Mouse (Mus musculus): ENCODE data around the gene Hist1h1b. TPM values are rescaled to one million over a fixed set of nuclear protein-coding genes. Genes with fewer than 3 reads are reported as not detected.
"Not testable (repeated sequence)": the region's sequence is repeated elsewhere in the genome, so short reads cannot be mapped to it uniquely, and the experiment has no call there.

Gene Hist1h1b
- total RNA-seq, 2 experiments from 2014 or later = 8.8 to 12.2 TPM

DNA sequence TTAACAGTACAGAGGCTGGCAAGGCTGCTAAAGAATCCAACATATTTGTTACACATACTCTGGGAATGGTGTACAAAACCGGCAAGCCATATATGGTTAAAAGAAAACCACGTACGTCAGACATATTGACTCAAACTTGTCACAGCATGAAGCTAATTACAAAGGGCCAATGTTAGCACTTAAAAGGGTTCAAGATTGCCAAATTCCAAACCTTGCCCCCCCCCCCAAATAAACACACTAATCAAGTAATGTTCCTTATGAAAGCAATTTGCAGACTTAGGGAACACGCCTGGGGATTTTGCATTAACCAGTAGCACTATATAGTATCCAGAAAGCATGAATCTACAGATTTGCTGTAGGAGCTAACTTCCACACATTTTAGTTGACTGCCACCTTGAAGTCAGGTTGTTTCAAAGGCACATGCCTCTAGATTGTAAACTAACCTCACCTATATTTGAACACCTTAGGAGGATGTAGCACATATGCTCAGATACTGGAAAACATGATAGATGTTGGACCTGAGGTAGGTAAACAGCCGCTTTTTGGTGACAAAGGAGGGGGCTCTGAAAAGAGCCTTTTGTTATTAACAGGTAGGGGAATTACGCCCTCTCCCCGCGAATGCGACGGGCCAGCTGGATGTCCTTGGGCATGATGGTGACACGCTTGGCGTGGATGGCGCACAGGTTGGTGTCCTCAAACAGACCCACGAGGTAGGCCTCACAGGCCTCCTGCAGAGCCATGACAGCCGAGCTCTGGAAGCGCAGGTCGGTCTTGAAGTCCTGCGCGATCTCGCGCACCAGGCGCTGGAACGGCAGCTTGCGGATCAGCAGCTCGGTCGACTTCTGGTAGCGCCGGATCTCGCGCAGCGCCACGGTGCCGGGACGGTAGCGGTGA, 2.2 kb upstream of the Hist1h1b start:
- DNase-seq (ENCODE audit: low spot score in 2 of 2) = not testable (repeated sequence)

DNA sequence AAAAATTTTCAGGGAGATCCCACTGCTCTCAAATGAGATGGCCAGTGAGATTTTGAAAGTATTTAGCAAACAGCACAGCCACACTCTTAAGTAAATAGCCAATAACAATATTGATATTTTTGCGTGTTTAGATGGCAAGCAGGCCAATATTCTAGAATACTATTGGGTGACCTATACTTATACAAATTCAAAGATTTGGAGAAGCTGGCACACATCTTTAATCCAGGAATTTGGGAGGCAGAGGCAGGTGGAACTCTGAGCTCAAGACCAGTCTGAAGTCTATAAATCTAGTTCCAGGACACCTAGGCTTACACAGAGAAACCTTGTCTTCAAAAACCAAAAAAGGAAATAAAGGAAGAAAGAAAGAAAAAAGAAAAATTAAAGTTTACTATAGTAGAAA, 1.2 kb upstream of the Hist1h1b start:
- DNase-seq (ENCODE audit: low spot score in 2 of 2) = no peak

DNA sequence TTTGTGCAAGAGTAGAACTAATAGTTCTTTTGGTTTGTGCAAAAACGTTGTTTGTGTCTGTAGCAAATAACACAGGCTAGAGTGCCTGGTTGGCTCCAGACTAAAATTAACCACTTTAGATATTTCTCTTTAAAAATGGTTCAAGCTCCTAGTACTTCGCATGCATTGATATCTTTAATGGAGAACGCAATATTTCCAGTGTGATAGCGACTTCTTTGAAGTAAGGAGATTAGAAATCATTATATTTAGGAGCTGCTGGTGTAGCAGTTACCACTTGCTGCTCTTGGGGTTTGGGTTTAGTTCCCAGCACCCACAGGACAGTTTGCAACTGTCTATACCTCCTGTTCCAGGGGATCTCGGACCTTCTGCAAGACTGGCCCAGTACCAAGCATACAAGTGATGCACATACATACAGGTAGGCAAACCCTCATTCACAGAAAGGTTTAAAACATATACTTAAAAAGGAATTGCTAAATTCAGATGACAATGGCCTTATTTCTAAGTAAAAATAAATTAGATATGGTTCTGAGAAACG, 663 bp upstream of the Hist1h1b start:
- no peak for DNase-seq (ENCODE audit: low spot score in 2 of 2)

DNA sequence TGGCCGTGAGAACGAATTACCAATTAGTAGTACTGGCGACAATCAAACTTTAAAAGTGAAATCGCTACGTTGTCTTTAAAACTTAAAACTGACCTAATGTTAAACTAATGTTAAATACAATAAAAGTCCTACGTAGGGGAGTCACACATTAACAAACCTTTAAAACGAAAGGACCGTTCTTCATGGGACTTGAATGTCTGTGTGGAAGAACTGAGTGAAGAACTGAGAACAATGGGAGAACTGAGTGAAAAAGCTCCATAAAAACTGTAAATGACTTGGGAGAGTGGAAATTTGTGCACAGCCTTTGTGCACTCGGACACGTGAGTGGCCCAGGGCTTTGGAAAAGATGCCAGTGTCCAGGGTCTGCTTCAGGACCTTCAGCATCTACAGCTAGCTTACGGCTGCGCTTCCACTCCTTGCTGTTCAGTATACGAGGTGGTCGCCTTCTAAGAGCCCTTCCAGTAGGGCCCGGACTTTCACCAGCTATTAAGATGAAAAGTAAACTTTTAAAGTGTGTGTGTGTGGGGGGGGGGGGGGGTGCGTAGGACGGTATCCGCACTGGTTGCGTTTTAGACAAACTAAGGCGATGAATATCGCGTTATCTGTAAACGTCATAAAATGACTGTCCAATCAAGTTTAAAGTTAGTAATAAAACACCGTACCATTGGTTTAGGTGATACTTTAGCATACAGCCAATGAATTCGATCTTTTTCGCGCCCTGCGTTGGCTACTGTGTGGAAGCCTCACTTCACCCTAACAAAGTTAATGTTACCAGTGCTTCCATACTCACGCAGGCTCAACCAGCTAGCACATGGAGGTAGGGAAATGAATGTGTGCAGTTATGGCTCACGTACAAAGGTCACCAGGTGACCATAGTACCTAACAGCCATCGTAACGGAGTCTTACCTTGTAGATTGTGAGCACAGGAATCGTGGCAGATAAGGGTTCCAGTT, 1.3 kb downstream of the Hist1h1b start:
- peak; percentile 30 to 36 for DNase-seq (ENCODE audit: low spot score in 2 of 2)

DNA sequence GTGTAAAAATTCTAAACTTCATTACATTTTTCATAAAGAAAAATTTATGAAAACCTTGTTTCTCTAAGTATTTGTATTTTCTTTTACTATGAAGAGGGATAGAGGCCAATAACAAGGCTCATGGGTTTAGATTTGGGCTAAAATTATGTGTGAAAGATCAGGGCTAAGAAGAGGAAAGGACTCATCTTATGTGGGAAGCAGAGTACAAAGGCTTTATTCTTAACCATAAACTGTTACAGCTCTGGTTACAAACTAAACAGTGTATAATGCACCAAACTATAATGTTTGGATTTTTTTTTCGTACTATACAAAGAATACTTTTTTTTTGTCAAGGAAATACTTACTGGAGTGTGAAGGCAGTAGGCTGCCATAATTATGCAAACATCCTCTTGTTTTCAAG, 24.7 kb downstream of the Hist1h1b start:
- no peak for DNase-seq (ENCODE audit: low spot score in 2 of 2)

DNA sequence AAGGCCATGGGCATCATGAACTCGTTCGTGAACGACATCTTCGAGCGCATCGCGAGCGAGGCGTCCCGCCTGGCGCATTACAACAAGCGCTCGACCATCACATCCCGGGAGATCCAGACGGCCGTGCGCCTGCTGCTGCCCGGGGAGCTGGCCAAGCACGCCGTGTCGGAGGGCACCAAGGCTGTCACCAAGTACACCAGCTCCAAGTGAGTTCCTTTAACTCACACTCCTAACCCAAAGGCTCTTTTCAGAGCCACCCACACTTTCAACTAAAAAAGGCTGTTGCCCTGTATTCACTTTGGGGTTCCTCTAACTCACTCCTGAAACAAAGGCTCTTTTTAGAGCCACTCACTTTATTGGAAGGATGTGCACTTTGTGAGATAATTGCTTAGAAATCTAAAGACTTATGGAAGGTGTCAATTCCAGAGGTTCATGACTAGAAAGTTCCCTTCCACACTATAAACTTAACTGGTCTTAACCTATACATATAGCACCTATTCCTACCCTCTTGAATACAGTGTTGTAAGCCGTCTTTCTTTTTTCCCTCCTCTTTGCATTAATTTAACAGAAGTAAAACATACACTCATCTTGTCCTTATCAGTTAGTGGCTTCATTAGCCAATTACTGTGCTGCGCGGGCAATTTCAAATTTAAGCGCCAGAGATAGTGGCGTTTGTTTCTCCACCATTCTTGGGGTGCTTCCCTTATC, 26.0 kb downstream of the Hist1h1b start:
- not testable (repeated sequence) for DNase-seq (ENCODE audit: low spot score in 2 of 2)

DNA sequence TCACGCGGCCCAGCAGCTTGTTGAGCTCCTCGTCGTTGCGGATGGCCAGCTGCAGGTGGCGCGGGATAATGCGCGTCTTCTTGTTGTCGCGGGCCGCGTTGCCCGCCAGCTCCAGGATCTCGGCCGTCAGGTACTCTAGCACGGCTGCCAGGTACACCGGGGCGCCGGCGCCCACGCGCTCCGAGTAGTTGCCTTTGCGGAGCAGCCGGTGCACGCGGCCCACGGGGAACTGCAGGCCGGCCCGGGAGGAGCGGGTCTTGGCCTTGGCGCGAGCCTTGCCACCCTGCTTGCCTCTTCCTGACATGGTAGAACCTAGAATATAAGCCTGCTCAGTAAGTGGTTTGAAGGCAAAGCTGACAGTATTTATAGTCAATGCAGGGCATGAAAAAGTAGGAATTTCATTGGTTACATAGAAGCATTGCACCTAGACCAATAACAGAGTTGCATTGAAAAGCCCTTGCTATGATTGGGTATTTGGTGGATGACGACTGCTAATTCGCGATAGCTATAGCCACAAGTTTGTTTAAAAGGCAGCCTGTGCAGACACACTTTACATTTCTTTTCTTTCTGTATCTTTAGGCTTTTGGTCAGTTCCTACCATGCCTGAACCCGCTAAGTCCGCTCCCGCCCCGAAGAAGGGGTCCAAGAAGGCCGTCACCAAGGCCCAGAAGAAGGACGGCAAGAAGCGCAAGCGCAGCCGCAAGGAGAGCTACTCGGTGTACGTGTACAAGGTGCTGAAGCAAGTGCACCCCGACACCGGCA, 26.7 kb downstream of the Hist1h1b start, which contains the start of the genes Hist1h2ak and Hist1h2bn:
Gene Hist1h2ak (minus strand): TSS at position 304 of the 762 bp plus-strand sequence.
Gene Hist1h2bn (plus strand): TSS at position 600 of the 762 bp plus-strand sequence.
- DNase-seq (ENCODE audit: low spot score in 2 of 2) = peak; percentile 26 to 54

DNA sequence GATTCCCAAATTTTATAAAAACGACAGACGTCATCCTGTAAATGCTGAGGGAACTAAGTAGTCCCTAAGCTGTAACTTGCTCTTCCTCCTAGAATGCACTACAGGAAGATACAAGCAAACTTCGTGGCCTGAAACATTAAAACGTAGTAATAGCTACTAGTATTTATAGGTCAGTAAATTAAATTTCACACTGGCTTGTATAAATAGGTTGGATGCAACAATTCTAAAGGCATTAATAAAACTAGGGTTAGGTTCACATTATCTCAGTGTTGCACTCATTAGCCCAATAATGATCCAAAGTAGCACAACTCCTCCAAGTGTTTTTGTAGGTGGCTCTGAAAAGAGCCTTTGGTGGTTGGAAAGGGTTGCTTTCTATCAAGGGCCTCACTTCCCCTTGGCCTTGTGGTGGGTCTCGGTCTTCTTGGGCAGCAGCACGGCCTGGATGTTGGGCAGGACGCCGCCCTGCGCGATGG, 27.3 kb downstream of the Hist1h1b start:
- DNase-seq (ENCODE audit: low spot score in 2 of 2) = no peak

DNA sequence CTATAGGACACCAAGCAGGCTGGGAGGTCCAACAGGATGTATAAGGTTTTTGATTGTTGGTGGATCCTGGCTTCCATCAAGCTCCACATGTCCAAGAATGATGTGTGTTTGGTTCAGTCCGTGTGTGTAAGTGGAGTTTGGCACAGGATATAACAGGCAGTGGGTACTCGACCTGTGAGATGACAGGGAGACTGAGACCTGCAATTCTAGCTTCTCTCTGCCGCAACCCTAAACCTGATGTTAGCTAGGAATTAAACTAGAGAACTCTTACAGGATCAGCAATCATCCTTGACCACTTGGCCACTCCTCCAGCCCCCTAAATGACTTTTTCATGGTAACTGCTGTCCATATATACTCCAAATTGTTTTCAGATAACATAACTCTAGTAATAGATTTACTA, 28.1 kb downstream of the Hist1h1b start:
- DNase-seq (ENCODE audit: low spot score in 2 of 2) = no peak

DNA sequence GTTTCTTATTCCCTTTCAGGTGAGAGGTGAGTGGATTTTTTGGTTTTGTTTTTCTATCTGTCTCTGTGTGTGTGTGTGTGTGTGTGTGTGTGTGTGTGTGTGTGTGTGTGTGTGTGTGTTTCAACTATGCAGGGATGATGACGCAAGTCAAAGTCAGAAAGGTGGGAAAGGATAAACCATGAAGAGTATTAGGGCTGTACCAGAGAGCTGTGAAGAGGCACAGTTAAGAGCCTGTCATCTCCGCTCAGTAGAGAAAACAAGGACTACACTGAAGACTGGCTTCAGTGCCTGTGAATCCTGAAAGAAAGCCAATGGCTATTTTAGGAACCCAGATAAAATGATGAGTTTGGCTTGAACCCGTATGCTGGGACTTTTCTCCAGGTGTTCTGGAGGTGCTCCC, 28.6 kb downstream of the Hist1h1b start:
- no peak for DNase-seq (ENCODE audit: low spot score in 2 of 2)

DNA sequence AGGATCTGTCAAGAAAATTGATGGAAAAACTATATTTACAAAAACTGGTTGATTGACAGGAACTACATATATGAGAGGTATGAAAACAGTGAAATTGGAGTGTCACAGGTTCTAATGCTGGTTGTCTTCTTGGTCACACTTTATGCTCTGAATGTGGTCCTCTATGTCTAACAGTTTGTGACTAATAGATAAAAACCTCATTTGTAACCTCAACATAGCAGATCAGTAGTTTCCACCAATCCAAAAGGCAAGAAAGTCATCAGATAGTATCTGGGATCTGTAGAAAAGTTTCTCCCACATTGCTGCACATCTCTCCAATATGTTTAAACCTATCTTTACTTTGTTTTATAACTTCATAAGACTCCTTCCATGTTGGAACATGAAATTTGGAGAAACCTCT, 29.0 kb downstream of the Hist1h1b start:
- no peak for DNase-seq (ENCODE audit: low spot score in 2 of 2)

DNA sequence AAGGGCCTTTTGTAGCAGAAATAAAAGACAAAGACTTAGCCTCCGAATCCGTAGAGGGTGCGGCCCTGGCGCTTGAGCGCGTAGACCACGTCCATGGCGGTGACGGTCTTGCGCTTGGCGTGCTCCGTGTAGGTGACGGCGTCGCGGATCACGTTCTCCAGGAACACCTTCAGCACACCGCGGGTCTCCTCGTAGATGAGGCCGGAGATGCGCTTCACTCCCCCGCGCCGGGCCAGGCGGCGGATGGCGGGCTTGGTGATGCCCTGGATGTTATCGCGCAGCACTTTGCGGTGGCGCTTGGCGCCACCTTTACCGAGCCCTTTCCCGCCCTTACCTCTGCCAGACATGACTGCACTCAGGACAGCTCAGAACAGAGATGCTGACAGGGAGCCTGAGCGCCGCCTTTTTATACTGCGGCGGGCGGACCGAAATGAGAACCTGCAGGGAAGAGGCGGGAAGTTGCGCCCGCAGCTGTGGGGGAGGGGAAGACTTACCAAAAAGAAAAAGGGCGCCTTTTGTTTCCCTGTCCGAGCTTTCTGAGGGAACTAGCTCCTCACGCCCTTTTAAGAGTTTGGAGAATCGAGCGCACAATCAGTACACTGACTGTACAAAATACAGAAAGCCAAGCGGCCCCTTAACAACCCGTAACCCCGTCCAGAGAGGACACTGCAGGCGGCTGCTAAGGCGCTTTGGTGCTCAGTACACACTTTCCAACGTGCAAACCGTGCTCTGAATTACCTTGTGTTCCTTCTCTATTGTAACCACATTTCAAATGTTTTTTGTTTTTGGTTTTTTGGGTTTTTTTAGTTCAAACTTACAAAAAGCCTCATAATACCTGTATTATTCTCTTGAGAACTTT, 30.0 kb downstream of the Hist1h1b start, which contains the start of gene Hist1h4k:
Gene Hist1h4k (minus strand): TSS at position 347 of the 859 bp plus-strand sequence.
- peak; percentile 69 to 76 for DNase-seq (ENCODE audit: low spot score in 2 of 2)

DNA sequence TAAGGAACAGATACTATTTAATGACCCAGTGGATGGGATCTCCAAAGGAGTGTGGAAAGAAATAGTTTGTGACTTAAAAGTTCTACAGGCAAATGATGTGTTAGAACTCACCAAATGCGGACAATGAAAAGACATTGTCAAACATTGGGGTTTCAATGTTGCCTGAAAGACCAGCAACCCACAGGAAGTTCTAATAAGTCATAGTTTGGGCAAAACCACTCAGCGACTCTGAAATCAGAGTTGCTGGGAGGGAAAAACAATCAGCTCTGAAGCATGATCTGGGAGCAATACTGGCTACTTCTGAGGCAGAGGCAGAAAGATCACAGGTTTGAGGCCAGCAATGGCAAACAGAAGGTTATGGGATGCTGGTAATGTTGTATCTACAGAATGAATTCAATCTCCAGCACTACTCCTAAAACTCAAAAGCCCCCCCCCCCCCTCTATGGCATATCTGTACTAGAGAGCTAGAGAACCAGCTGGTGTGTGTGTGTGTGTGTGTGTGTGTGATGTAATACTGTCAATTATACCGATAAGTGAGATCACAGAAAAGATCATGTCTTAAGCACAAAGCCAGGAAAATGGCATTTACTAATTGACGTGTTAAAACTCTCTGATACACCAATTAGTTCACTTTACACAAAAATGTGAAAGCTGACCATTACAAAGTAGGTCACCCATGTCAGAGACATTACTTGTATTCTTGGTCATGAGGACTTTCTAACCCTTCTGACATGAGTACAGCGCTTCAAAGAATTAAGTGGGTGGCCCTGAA, 30.9 kb downstream of the Hist1h1b start:
- no peak for DNase-seq (ENCODE audit: low spot score in 2 of 2)

DNA sequence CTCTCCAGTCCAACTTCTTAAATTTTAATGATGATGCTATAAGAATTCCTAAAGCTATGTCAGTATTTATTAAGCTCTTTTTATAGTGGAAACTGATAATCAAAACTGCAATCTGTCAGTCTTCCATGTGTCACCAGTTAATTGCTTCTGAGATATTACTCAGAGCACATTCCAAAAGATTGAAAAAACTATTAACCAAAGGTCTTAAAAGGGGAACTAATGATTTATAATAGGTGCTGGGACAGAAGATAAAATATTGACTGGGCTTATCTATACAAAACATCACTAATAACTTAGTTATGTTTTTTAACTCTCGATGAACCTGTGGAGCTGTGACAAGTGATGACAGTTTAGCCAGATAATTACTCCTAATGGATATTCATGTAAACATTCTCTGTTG, 35.4 kb downstream of the Hist1h1b start:
- DNase-seq (ENCODE audit: low spot score in 2 of 2) = no peak

DNA sequence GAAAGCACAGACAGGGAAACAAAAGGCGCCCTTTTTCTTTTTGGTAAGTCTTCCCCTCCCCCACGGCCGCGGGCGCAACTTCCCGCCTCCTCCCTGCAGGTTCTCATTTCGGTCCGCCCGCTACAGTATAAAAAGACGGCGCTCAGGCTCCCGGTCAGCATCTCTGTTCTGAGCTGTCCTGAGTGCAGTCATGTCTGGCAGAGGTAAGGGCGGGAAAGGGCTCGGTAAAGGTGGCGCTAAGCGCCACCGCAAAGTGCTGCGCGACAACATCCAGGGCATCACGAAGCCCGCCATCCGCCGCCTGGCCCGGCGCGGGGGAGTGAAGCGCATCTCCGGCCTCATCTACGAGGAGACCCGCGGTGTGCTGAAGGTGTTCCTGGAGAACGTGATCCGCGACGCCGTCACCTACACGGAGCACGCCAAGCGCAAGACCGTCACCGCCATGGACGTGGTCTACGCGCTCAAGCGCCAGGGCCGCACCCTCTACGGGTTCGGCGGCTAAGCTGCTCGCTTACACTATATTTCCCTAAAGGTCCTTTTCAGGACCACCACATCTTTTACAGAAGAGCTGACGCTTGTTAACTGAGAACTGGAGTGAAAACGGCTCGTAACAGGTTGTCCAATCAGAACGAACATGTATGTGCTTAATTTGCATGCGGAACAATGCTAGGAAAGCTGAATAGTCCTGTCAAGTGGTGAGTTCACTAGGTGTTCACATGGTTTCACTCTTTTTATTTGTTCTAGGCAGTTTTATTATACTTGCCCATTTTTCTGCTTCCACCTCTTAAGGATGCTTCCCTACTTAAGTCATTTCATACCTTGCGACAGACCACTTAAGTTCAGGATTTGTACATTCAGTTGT, 45.3 kb downstream of the Hist1h1b start, which contains the start of gene Hist1h4j:
Gene Hist1h4j (plus strand): TSS at position 159 of the 862 bp plus-strand sequence.
- peak; percentile 48 to 49 for DNase-seq (ENCODE audit: low spot score in 2 of 2)

DNA sequence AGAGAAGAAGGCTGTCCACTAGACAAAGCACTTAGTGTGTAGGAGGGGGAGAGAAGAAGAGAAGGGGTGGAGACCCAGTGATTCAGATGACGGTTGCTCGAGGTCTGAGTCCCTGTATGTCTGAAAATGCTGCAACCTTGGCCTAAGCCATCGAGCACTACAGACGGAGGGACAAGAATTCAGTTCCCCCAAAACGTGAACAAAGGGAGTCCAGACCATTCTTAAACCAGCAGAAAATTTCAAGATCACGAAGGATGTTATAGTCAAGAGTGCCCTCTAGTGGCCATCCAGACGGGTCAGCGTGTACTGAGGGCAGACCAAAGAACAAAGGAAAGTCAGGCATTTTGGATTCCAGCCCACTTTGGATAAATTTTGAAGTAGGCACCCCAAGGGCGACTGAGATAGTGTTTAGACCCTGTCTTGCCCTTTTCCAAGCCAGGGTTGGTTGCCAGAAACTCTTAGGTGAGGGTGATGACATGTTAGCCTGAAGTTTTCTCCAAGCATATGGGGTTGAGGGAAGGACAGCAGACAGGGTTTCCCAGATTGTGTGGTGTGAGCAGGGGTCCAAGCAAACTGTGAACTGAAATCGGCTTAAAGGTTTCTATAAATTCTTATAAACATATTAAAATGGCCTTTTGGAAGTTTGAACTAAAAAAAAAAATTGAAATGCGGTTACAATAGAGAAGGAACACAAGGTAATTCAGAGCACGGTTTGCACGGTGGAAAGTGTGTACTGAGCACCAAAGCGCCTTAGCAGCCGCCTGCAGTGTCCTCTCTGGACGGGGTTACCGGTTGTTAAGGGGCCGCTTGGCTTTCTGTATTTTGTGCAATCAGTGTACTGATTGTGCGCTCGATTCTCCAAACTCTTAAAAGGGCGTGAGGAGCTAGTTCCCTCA, 46.2 kb downstream of the Hist1h1b start:
- peak; percentile 50 to 67 for DNase-seq (ENCODE audit: low spot score in 2 of 2)
